Mouse (Mus musculus) CH12.LX (cell line): ENCODE measurements around the gene Trnp1. TPM values are rescaled to one million over a fixed set of nuclear protein-coding genes. Genes with fewer than 3 reads are reported as not detected.

ENCODE experiments used
- DNase-seq: peaks from one replicate; pipeline ENCODE4 v3.0.0-alpha.2; 2013; ENCODE audit errors: extremely low read depth
- H3K27ac ChIP-seq: 2 replicates; pipeline ENCODE4 v1.5.1; 2012; ENCODE audit warnings: low read depth, mild to moderate bottlenecking, control low read depth, moderate library complexity; ENCODE audit not compliant: insufficient read depth
- H3K27me3 ChIP-seq: replicated peaks from 2 replicates; pipeline ENCODE3; 2012; ENCODE audit warnings: inconsistent platforms
- H3K36me3 ChIP-seq, 2 experiments: replicated peaks in 1 of 2; 2 replicates each; pipeline versions ENCODE3 to v1.6.1; 2012; ENCODE audit warnings: inconsistent platforms in 1 of 2, low read length in 1 of 2, mild to moderate bottlenecking in 1 of 2, mixed read lengths in 1 of 2, moderate library complexity in 1 of 2; ENCODE audit not compliant: control insufficient read depth in 1 of 2, insufficient read depth in 1 of 2
- H3K4me1 ChIP-seq, 2 experiments: 2 replicates each; pipeline ENCODE4 v1.6.1; 2012; ENCODE audit warnings: inconsistent platforms in 1 of 2, moderate library complexity in 1 of 2; ENCODE audit not compliant: insufficient read depth in 2 of 2, control insufficient read depth in 1 of 2
- H3K4me2 ChIP-seq: 2 replicates; pipeline ENCODE4 v1.6.1; 2012; ENCODE audit warnings: low read depth, mild to moderate bottlenecking, control low read depth; ENCODE audit not compliant: poor library complexity, insufficient read depth, severe bottlenecking
- H3K4me3 ChIP-seq, 3 experiments: fragments of 150-350 bp in 1 of 3; sonication (generic) in 1 of 3; replicated peaks in 1 of 3; 2 replicates each; pipeline versions ENCODE3 to v1.5.1; 2011 to 2012; ENCODE audit warnings: low read depth in 2 of 3, low read length in 2 of 3, mild to moderate bottlenecking in 2 of 3, moderate library complexity in 2 of 3, control low read depth in 1 of 3, improper control_type of control experiment in 1 of 3, inconsistent platforms in 1 of 3, mixed read lengths in 1 of 3; ENCODE audit not compliant: poor library complexity in 1 of 3
- H3K79me2 ChIP-seq: replicated peaks from 2 replicates; pipeline ENCODE4 v1.6.1; 2012; ENCODE audit warnings: mild to moderate bottlenecking, moderate library complexity; ENCODE audit not compliant: control insufficient read depth, poor library complexity, insufficient read depth, severe bottlenecking; ENCODE audit errors: extremely low read depth
- H3K9ac ChIP-seq: 2 replicates; pipeline ENCODE4 v1.6.1; 2012; ENCODE audit warnings: low read depth, mild to moderate bottlenecking, control low read depth, moderate library complexity; ENCODE audit not compliant: insufficient read depth
- H3K9me3 ChIP-seq: replicated peaks from 2 replicates; pipeline ENCODE3; 2012; ENCODE audit warnings: low read length, inconsistent platforms, mixed read lengths
- BHLHE40 ChIP-seq: IDR thresholded peaks from 2 replicates; pipeline ENCODE4 v1.6.1; 2011; ENCODE audit warnings: mild to moderate bottlenecking, low read depth, low read length, improper control_type of control experiment
- CTCF ChIP-seq, 2 experiments: IDR thresholded peaks in 1 of 2; conservative IDR thresholded peaks in 1 of 2; 2 replicates each; pipeline ENCODE4 v1.5.1; 2011 to 2012; ENCODE audit warnings: low read depth in 2 of 2, low read length in 2 of 2, improper control_type of control experiment in 1 of 2, inconsistent platforms in 1 of 2, mild to moderate bottlenecking in 1 of 2, moderate library complexity in 1 of 2
- ELF1 ChIP-seq: IDR thresholded peaks from 2 replicates; pipeline ENCODE4 v1.6.1; 2014; ENCODE audit warnings: low read depth, mild to moderate bottlenecking, inconsistent platforms, low read length, improper control_type of control experiment
- ETS1 ChIP-seq: conservative IDR thresholded peaks from 2 replicates; pipeline ENCODE4 v1.6.1; 2012; ENCODE audit warnings: low read depth, mild to moderate bottlenecking, inconsistent platforms, low read length, improper control_type of control experiment, moderate library complexity
- IRF4 ChIP-seq: IDR thresholded peaks from 2 replicates; pipeline ENCODE4 v1.6.1; 2014; ENCODE audit warnings: low read depth, mild to moderate bottlenecking, inconsistent platforms, low read length, improper control_type of control experiment
- KAT2A ChIP-seq: IDR thresholded peaks from 2 replicates; pipeline ENCODE4 v1.6.1; 2012; ENCODE audit warnings: low read length, improper control_type of control experiment, inconsistent platforms; ENCODE audit not compliant: insufficient replicate concordance
- MAZ ChIP-seq: IDR thresholded peaks from 2 replicates; pipeline ENCODE4 v1.6.1; 2012; ENCODE audit warnings: low read depth, mild to moderate bottlenecking, inconsistent platforms, low read length, improper control_type of control experiment, moderate library complexity
- MEF2A ChIP-seq: IDR thresholded peaks from 2 replicates; pipeline ENCODE4 v1.6.1; 2014; ENCODE audit warnings: low read depth, mild to moderate bottlenecking, inconsistent platforms, low read length, improper control_type of control experiment, borderline replicate concordance
- NRF1 ChIP-seq: IDR thresholded peaks from 2 replicates; pipeline ENCODE4 v1.6.1; 2014; ENCODE audit warnings: low read depth, mild to moderate bottlenecking, inconsistent platforms, low read length, improper control_type of control experiment, moderate library complexity
- POLR2A ChIP-seq: IDR thresholded peaks from 2 replicates; pipeline ENCODE4 v1.6.1; 2011; ENCODE audit warnings: low read depth, mild to moderate bottlenecking, improper control_type of control experiment, low read length
- POLR2AphosphoS2 ChIP-seq: IDR thresholded peaks from 2 replicates; pipeline ENCODE4 v1.6.1; 2011; ENCODE audit warnings: low read depth, low read length, improper control_type of control experiment
- RCOR1 ChIP-seq: conservative IDR thresholded peaks from 2 replicates; pipeline ENCODE4 v1.6.1; 2012; ENCODE audit warnings: low read depth, mild to moderate bottlenecking, inconsistent platforms, low read length, improper control_type of control experiment
- TCF12 ChIP-seq: IDR thresholded peaks from 2 replicates; pipeline ENCODE4 v1.6.1; 2014; ENCODE audit warnings: low read depth, mild to moderate bottlenecking, inconsistent platforms, low read length, improper control_type of control experiment
- UBTF ChIP-seq: IDR thresholded peaks from 2 replicates; pipeline ENCODE4 v1.6.1; 2012; ENCODE audit warnings: low read depth, mild to moderate bottlenecking, inconsistent platforms, low read length, improper control_type of control experiment, moderate library complexity
- dilution Hi-C: fragments of 300-500 bp; cut with MboI; formaldehyde crosslinking; loops from 2 replicates; pipeline ENCODE4 v1.14.3; 2020; ENCODE audit warnings: low sequenced_read_pairs; ENCODE audit not compliant: extremely low pct_unique_long_range_greater_than_20kb, extremely low pct_ligation_motif_present
- in situ Hi-C: fragments of 300-500 bp; cut with MboI; formaldehyde crosslinking; loops from 3 replicates; pipeline ENCODE4 v1.14.3; 2019; ENCODE audit warnings: low sequenced_read_pairs, low pct_ligation_motif_present, low pct_unique_long_range_greater_than_20kb, mixed read lengths
- polyA plus RNA-seq: library from polyadenylated mRNA; unstranded; fragments of >175 nt; gene quantifications from 2 replicates; pipeline ENCODE4 v1.2.1, GENCODE M21; 2012; ENCODE audit warnings: low read depth; ENCODE audit not compliant: insufficient read length
- total RNA-seq, 2 experiments: library from RNA; depleted of rRNA; stranded (reverse); fragments of 300-350 nt in 1 of 2; fragments of >200 nt in 1 of 2; gene quantifications; 2 replicates each; pipeline ENCODE4 v1.2.3; 2012 to 2014

Trnp1 gene
- total and polyA plus RNA-seq, 3 experiments = not detected

DNA sequence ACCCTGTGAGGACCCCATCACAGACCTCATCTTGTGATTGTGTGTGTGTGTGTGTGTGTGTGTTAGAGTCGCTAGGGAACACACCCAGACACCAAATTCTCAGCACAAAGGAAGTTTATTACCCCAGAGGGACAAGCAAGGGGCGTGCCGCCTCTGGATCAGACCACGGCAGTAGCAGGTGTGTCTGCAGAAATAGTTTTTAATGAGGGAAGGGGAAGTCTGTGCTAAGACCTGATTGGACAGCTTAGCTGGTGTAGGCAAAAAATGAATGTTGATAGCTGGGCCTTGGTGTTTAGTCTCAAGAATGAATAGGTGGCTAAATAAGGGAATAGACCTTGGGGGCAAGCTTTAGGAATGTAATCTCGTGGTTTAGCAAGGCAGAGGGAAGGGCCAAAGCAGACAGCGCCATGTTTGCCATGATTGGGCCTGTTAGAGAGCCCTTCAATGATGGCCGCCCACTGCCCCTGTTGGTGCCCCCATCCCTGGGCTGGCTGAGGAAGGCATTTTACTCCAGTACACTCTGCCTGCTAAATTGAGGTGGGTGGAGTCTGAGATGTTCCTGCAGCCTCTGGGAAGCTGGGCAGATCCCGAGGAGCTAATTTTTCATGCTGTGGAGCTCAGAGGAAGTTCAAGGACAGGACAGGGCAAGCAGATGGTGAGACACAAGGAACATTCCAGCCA lies 49.5 kb downstream of the Trnp1 start:
- H3K27ac ChIP-seq = no peak overlapping the region
- peaks cover 8 to 47% of the 10 kb centered on the region in 2 experiments for H3K4me1 ChIP-seq
- no peak overlapping the region for H3K4me3 ChIP-seq
- no peaks in the 10 kb centered on the region for H3K79me2 ChIP-seq
- no peak overlapping the region for H3K4me2 ChIP-seq
- DNase-seq = peak; percentile 66
- dilution Hi-C loops = no loop called here
- H3K36me3 ChIP-seq = no peaks in the 10 kb centered on the region
- H3K9ac ChIP-seq = no peak overlapping the region
- TF ChIP-seq ETS1 (no peak), NRF1 (no peak), CTCF (conservative IDR thresholded peaks at IDR 0.05 in 1 of 2, IDR thresholded peaks at IDR 0.05 in 1 of 2; ENCODE audit: low read depth in 2 of 2, low read length in 2 of 2) (no peak), KAT2A (no peak), ELF1 (no peak), IRF4 (no peak), RCOR1 (no peak), BHLHE40 (no peak), MAZ (no peak), MEF2A (no peak), POLR2AphosphoS2 (no peak), UBTF (no peak)
- H3K27me3 ChIP-seq = no peaks in the 10 kb centered on the region
- H3K9me3 ChIP-seq = no peaks in the 10 kb centered on the region
- in situ Hi-C loops = loop anchor here (10.0 kb wide), 1 partner anchor 144 kb away; no protein-coding TSS in a partner anchor

DNA sequence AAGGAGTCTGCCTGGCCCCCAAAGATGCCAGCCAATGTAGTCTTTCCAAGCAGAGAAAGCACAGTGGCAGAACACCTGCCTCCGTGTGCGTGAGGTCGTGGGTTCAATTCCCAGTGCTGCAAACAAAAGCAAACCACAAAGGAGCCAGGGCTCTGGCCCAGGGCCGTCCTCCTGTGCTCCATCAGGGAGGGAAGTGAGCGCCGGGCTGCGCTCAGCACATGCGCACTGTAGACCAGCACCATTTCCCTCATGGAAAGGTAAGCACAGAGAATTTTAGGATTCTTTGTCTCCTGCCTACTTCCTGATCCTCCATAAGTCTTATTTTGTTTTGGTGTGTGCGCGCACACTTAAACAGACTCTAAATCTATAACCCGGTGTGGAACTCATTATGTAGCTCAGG lies 50.4 kb downstream of the Trnp1 start:
- Histone ChIP-seq H3K9me3 (no peaks in the 10 kb centered on the region), H3K36me3 (no peaks in the 10 kb centered on the region), H3K4me3 (no peak overlapping the region), H3K79me2 (no peaks in the 10 kb centered on the region), H3K27ac (no peak overlapping the region), H3K9ac (no peak overlapping the region), H3K4me2 (no peak overlapping the region), H3K4me1 (peaks cover 8 to 48% of the 10 kb centered on the region in 2 experiments), H3K27me3 (no peaks in the 10 kb centered on the region)
- in situ Hi-C loops (loop anchor here (10.0 kb wide), 1 partner anchor 143 kb away; no protein-coding TSS in a partner anchor), dilution Hi-C loops (no loop called here)
- TF ChIP-seq POLR2A (no peak), ELF1 (no peak), TCF12 (no peak)
- no peak for DNase-seq
